Mouse (Mus musculus) retina, postnatal 1 day (tissue): ENCODE data around the gene Psme3.

Source experiments
- DNase-seq: peaks from one replicate; pipeline ENCODE4 v3.0.0-alpha.2; 2012

Gene Psme3

GRCm38 (mm10) chr11:101315665-101316500 is at the start of gene Psme3:
Gene Psme3 (plus strand): TSS chr11:101316213.
- DNase-seq = peak; percentile 97

DNA sequence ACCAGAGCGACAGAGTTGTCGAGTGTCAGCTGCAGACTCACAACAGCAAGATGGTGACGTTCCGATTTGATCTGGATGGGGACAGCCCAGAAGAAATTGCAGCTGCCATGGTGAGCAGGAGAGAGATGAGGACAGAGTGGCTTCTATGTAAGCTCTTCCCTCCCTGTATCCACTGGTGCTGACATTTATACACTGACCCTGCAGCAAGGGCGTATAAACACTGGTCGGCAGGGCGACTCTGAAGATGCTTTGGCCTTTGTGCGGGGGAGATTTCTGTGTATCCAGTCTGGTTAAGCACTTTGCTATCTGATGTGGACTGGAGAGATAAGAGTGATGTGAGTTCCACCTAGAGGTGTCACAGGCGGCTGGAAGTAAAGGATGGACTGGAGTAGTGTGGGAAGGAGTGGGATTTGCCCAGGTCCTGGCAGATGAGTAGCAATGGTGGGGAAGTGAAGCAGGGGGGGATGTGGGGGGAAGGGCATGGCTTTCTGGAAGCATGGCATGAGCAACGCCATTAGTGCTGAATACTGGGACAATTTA is 46.4 kb upstream of the Psme3 start:
- DNase-seq = peak; percentile 80

DNA sequence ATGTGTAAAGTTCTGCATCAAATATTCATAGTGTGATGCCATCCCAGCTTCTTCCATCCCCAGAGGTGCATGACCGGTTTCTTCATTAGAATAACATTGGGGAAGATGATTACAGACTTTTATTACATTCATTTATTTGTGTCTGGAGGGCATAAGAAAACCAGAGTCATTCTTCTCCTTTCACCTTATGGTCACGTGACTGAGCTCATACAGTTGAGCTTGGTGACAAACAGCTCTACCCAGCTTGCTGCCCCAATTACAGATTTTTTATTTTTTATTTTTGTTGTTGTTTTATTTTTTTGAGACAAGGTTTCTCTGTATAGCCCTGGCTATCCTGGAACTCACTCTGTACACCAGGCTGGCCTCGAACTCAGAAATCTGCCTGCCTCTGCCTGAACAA is 43.6 kb upstream of the Psme3 start:
- DNase-seq = no peak

DNA sequence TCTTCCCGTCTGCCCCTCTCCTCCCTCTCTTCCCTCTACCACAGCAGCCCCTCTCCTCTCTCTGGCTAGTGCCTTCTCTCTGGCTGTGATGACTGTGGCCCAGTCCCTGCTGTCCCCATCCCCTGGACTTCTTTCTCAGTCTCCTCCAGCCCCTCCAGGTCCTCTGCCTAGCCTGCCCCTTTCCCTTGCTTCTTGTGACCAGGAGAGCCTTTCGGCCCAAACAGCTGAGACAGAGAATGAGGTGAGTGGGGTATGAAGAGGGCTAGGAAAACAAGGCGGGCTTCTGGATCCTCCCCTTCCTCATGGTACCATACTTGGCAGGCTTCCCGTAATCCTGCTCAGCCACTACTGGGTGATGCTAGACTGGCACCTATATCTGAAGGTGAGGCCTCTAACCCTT is 40.7 kb upstream of the Psme3 start:
- DNase-seq = no peak

- DNase-seq = no peak
Measured at GRCm38 (mm10) chr11:101276319-101277070, 39.5 kb upstream of the Psme3 start.

GRCm38 (mm10) chr11:101277381-101278222 is 38.4 kb upstream of the Psme3 start:
- no peak for DNase-seq

- DNase-seq = peak; percentile 98
Measured at GRCm38 (mm10) chr11:101278223-101279192, 37.5 kb upstream of the Psme3 start, which contains the start of the genes Cntd1 and Coa3. Gene Cntd1 (plus strand): TSS chr11:101279012. Gene Coa3 (minus strand): TSS chr11:101279114.

DNA sequence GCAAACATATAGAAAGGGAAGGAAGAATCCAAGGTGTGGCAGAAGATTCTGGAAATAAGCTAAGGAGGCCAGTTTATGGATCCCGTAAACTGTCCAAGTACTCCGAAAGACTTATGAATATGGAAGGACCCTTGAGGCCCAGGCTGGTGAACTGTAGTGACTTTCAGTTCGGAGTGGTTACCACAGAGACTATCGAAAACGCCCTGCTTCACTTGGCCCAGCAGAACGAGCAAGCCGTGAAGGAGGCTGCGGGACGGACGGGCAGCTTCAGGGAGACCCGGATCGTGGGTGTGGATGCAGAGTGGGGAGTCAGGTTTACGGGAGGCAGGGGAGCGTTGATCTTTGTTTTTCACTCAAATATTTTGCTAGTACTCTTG is 36.8 kb upstream of the Psme3 start:
- DNase-seq = no peak

- DNase-seq = no peak
Measured at GRCm38 (mm10) chr11:101280837-101281236, 35.2 kb upstream of the Psme3 start.

GRCm38 (mm10) chr11:101282896-101283295 is 33.1 kb upstream of the Psme3 start:
- DNase-seq = peak; percentile 75

- DNase-seq = no peak
Measured at GRCm38 (mm10) chr11:101283805-101284204, 32.2 kb upstream of the Psme3 start.

GRCm38 (mm10) chr11:101287306-101287705 is 28.7 kb upstream of the Psme3 start:
- DNase-seq = no peak

GRCm38 (mm10) chr11:101291231-101291630 is 24.8 kb upstream of the Psme3 start:
- DNase-seq = no peak

- DNase-seq = peak; percentile 55
Measured at GRCm38 (mm10) chr11:101295191-101295590, 20.8 kb upstream of the Psme3 start.

- no peak for DNase-seq
Measured at GRCm38 (mm10) chr11:101300881-101301280, 15.1 kb upstream of the Psme3 start.

DNA sequence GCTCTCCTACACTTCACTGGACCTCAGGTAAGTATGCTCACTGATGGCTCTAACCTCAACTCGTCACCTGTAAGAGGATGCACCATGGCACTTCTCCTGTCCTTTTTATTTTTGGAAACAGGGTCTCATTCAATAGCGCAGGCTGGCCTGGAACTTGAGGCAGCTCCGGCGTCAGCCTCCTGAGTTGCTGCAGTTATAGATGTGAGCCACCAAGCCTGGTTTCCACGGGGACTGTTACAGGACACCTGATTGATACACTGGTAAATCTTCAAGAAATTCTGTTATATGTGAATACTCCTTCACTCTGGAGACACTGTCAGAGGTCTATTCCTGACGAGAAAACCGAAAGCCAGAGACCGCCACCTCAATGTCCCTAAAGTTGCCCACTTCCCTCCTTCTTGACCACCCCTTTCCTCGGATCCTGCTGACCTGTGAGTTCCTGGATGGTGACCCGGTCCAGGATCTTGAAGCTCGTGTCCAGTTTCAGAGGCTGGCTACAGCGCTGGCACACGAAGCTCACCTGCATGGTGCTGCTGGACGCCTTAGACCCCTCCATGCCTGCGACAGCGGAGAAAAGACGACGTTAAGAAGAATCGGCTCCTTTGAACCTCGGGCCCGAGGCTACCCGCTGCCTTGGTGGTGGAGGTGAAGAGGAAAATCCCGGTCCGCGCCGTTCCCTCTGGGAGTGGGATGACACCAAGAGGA is 14.6 kb upstream of the Psme3 start:
- no peak for DNase-seq

DNA sequence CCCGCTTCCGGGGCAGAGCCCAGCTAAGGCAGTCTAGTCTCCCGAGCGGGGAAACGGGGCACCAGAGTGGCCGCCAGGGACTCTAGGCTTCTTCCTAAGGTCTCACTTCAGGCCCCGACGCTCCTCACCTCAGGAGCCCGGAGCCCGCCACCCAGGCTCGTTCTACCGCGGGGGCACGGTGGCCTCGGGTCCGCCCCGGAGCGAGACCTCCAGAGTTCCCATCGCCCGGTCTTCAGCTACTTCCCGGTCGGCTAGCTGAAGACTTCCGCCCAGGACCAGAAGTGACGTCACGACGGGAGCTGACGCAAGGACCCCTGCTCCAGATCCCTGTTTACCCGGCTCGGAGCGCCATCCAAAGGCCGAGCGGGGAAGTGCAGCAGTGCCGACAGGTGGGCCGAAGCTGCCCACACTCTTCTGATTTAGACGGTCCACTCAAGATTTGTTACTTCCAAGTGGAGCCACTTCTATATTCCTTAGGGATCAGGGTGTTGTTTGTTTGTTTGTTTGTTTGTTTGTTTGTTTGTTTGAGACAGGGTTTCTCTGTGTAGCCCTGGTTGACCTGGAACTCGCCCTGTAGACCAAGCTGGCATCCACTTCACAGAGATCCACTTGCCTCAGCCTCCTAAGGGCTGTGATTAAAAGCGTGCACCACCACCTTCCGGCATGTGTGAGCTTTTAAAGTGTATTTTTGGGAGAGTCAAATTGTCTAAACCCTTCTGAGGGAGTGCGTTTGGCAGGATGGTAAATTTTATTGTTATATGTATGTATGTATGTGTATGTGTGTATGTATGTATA is 13.8 kb upstream of the Psme3 start, which contains the start of gene Becn1:
Gene Becn1, minus strand, starts transcription at position 283 of the 795 bp plus-strand sequence.
- DNase-seq = peak; percentile 97

DNA sequence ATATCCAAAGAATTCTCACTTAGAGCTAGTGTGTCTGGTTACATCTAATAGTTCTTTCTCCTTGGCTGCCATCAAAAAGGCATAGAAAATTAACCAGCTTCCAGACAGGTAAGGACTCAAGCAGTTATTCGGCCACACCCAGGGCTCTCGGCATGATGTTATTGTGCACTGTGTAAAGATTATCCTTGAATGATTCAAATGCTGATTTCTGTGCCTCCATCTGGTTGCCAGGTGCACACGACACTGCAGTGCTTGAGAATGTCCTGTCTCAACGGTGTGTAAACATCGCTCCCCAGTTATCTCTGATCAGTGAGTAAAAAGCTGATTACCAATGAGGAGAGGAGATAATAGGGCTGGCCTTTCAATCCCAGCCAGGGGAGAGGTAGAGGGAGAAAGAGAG is 8.3 kb upstream of the Psme3 start:
- DNase-seq = no peak

DNA sequence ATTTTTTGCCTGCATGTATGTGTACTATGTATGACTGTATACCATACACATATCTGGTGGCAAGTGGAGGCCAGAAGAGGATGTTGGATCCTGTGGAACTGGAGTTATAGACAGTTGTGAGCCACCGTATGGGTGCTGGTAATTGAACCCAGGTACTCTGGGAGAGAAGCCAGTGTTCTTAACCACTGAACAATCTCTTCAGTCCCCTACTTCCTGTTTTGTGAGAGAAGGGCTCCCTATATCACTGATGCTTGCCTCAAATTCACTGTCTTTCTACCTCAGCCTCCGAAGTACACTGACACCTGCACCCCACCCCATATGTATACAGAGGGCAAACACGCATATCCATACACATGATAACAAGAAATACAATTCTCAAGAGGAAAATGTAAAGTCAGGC is 4.9 kb upstream of the Psme3 start:
- DNase-seq = no peak

DNA sequence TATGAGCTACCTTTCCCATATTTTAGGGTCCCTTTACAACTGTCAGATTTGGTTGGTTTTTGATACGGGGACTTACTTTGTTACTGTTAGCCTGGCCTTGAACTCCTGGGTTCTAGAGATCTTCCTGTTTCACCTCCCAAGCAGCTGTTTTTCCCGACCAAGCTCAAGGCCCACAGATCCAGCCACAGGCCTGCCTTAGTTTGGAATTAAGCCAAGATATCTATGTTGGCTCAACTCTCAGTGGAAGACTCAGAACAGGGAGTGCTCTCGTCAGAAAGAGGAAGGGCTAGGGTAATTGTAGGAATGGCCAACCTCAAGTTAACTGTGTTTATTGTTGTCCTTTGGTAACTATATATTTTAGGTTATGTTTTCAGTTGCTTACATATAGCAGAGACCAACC is 3.9 kb upstream of the Psme3 start:
- no peak for DNase-seq
